Mouse (Mus musculus) lung, adult 2 months (tissue): ENCODE measurements around the gene Chdh.

Source experiments
- CTCF ChIP-seq: fragments of 200-500 bp; IDR thresholded peaks from 2 replicates; pipeline ENCODE4 v1.5.1; 2011; ENCODE audit warnings: mild to moderate bottlenecking, low read length, control low read depth; ENCODE audit not compliant: insufficient read depth
- POLR2A ChIP-seq: fragments of 200-500 bp; IDR thresholded peaks from 2 replicates; pipeline ENCODE4 v1.6.1; 2011; ENCODE audit warnings: low read depth, mild to moderate bottlenecking, control low read depth, low read length, borderline replicate concordance; ENCODE audit errors: extremely low read depth

DNA sequence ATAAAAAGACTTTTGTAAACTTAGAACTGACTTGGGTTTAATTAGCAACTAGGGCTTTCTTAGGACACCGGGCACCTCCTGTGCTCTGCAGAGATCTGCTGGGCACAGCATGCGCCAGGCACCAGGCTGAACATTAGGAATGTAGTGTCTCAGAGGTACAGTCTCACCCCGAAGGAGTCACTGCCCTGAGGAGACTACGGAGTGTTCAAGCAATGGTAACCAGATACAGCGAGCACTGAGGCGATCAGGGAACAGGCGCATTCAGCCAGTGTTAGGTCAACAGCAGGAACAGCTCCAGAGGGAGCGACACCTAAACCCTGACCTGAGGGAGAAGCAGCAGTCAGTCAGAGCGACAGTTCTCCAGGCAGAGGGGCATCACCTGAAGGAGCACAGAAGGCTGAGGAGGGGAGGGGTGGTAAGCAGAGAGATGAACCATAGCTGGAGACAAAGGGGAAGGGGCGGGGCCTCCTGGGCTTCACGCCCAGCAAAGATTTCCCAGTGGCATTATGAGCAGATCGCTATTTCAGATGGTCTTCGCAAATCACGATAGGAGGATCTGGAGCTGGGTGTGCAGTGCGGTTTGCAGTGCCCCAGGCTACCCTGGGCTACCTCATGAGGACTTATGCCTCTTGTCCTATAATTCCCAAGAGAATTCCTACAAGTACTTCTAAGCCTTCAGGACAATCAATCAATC, 69.4 kb downstream of the Chdh start:
- TF ChIP-seq CTCF (no peak), POLR2A (no peak)
